In genomic region chr1:153994871-153995270, GRCm38 (mm10) we compare ENCODE assay signal across 15 mouse cellular contexts.
DNase-seq lines count a peak whose midpoint lies in the region; ATAC-seq lines count a peak whose summit lies in the region.
"Had no signal": no experiment of that assay in that cellular context is flagged by ENCODE, and none has a peak within 500 bp of the region (broad histone marks: within the 10 kb centered on the region; RNA-seq: fewer than 3 reads in every experiment).

No protein-coding gene starts in this region.

- ATAC-seq in cerebellum, adult (ENCODE audit: insufficient number of reproducible peaks, low FRiP score, low TSS enrichment), result 0 out of 2 replicates have a peak, but pooled peaks have one; percentile 24
- peak; percentile 76 for ATAC-seq in frontal cortex, adult (ENCODE audit: low TSS enrichment)
- ATAC-seq: CD4-positive, CD25-positive, alpha-beta regulatory T cell, adult 4 months; forebrain, embryonic 14.5 days had no signal

- DNase-seq in cerebellum, postnatal 25 days, result no peak
- DNase-seq in frontal cortex, postnatal 36 days (ENCODE audit: low spot score in 2 of 2), result no peak
- DNase-seq in layer of hippocampus, adult 8-10 months (ENCODE audit: low spot score in 2 of 2), result peak; percentile 31 to 61
- no peak for DNase-seq in layer of hippocampus, postnatal 25 days (ENCODE audit: extremely low spot score in 1 of 2, low spot score in 1 of 2)
- peak; percentile 93 for DNase-seq in brain, adult 2 months (ENCODE audit: low read depth, low spot score)
- DNase-seq: adrenal gland, adult 8-10 months; adrenal gland, postnatal 36 days; B cell, adult 2 months; embryo, embryonic 11 days; gastrocnemius, postnatal 14 days; heart, postnatal 36 days had no signal

Comparison
In these comparisons a context has a peak if more than half of its experiments do, and no peak if none do; other contexts are left out.
1. DNase-seq: peak in layer of hippocampus, adult 8-10 months (2 of 2) and brain, adult 2 months (single experiment); none in cerebellum, postnatal 25 days (0 of 2), frontal cortex, postnatal 36 days (0 of 2) and layer of hippocampus, postnatal 25 days (0 of 2).